Mouse (Mus musculus) MEL (cell line): Measurements from ENCODE around the gene D230025D16Rik.

Experiments
- CHD2 ChIP-seq: IDR thresholded peaks from 2 replicates; pipeline ENCODE4 v1.6.1; 2011; ENCODE audit warnings: low read length, improper control_type of control experiment
- ELF1 ChIP-seq: IDR thresholded peaks from 2 replicates; pipeline ENCODE4 v1.6.1; 2014; ENCODE audit warnings: low read depth, mild to moderate bottlenecking, inconsistent platforms, low read length, improper control_type of control experiment, moderate library complexity
- EP300 ChIP-seq, 2 experiments: IDR thresholded peaks; 2 replicates each; pipeline ENCODE4 v1.6.1; 2011; ENCODE audit warnings: improper control_type of control experiment in 2 of 2, low read length in 2 of 2, low read depth in 1 of 2, mild to moderate bottlenecking in 1 of 2
- GATA1 ChIP-seq: IDR thresholded peaks from 2 replicates; pipeline ENCODE4 v1.6.1; 2011; ENCODE audit warnings: low read depth, low read length, improper control_type of control experiment
- MAX ChIP-seq: IDR thresholded peaks from 2 replicates; pipeline ENCODE4 v1.6.1; 2011; ENCODE audit warnings: low read length, improper control_type of control experiment
- POLR2A ChIP-seq, 2 experiments: IDR thresholded peaks; 2 replicates each; pipeline ENCODE4 v1.6.1; 2011 to 2012; ENCODE audit warnings: low read length in 2 of 2, mild to moderate bottlenecking in 2 of 2, control low read depth in 1 of 2, improper control_type of control experiment in 1 of 2, low read depth in 1 of 2, moderate library complexity in 1 of 2; ENCODE audit not compliant: control insufficient read depth in 1 of 2, insufficient read depth in 1 of 2, poor library complexity in 1 of 2

GRCm38 (mm10) chr8:105235206-105235605, 10.3 kb downstream of the D230025D16Rik start:
- TF ChIP-seq EP300 (IDR thresholded peaks at IDR 0.05; ENCODE audit: low read depth in 1 of 2, low read length in 2 of 2), result no peak
- TF ChIP-seq POLR2A (IDR thresholded peaks at IDR 0.05; ENCODE audit: control insufficient read depth in 1 of 2, insufficient read depth in 1 of 2, low read depth in 1 of 2, low read length in 2 of 2, poor library complexity in 1 of 2), result no peak
- TF ChIP-seq GATA1, result no peak
- TF ChIP-seq MAX, result no peak
- TF ChIP-seq CHD2, result no peak
- no peak for TF ChIP-seq ELF1
